Mouse (Mus musculus) small intestine, adult 2 months (tissue): ENCODE measurements around the gene Cbarp. TPM values are rescaled to one million over a fixed set of nuclear protein-coding genes. Genes with fewer than 3 reads are reported as not detected.

ENCODE experiments used
- H3K27ac ChIP-seq: fragments of 200-500 bp; 2 replicates; pipeline ENCODE4 v1.5.1; 2012; ENCODE audit warnings: low read depth, low read length, control low read depth, inconsistent platforms; ENCODE audit not compliant: insufficient read depth
- H3K27me3 ChIP-seq: fragments of 200-500 bp; 2 replicates; pipeline ENCODE4 v1.6.1; 2012; ENCODE audit warnings: mild to moderate bottlenecking, moderate library complexity, low read length, inconsistent platforms; ENCODE audit not compliant: control insufficient read depth, insufficient read depth
- H3K36me3 ChIP-seq: fragments of 200-500 bp; 2 replicates; pipeline ENCODE4 v1.6.1; 2012; ENCODE audit warnings: mild to moderate bottlenecking, low read length, control low read depth, inconsistent platforms; ENCODE audit not compliant: control insufficient read depth, insufficient read depth
- H3K4me1 ChIP-seq: fragments of 200-500 bp; 2 replicates; pipeline ENCODE4 v1.6.1; 2012; ENCODE audit warnings: low read length, inconsistent platforms, mixed read lengths; ENCODE audit not compliant: control insufficient read depth, insufficient read depth, insufficient read length
- H3K4me3 ChIP-seq: fragments of 200-500 bp; 2 replicates; pipeline ENCODE4 v1.5.1; 2012; ENCODE audit warnings: low read depth, mild to moderate bottlenecking, control low read depth, inconsistent platforms, low read length, moderate library complexity
- CTCF ChIP-seq: fragments of 200-500 bp; IDR thresholded peaks from 2 replicates; pipeline ENCODE4 v1.5.1; 2012; ENCODE audit warnings: low read depth, mild to moderate bottlenecking, control low read depth, inconsistent platforms, low read length, moderate library complexity, mixed read lengths; ENCODE audit not compliant: insufficient replicate concordance, insufficient read length; ENCODE audit errors: extremely low read depth
- POLR2A ChIP-seq: fragments of 200-500 bp; IDR thresholded peaks from 2 replicates; pipeline ENCODE4 v1.6.1; 2012; ENCODE audit warnings: low read depth, mild to moderate bottlenecking, control low read depth, inconsistent platforms, low read length, moderate library complexity
- WGBS: fragments of 180-500 bp; shearing (Covaris S2); methylation state at CpG from one replicate; pipeline ENCODE4 v1.1.7; 2018; 5-methylcytosine and 5-hydroxymethylcytosine counted together
- polyA plus RNA-seq: library from polyadenylated mRNA; depleted of rRNA; stranded (reverse); fragments of >200 nt; gene quantifications from 2 replicates; pipeline ENCODE4 v1.2.3, GENCODE M21; 2012

Gene Cbarp
- polyA plus RNA-seq, 1 experiment: 6.6 TPM

DNA sequence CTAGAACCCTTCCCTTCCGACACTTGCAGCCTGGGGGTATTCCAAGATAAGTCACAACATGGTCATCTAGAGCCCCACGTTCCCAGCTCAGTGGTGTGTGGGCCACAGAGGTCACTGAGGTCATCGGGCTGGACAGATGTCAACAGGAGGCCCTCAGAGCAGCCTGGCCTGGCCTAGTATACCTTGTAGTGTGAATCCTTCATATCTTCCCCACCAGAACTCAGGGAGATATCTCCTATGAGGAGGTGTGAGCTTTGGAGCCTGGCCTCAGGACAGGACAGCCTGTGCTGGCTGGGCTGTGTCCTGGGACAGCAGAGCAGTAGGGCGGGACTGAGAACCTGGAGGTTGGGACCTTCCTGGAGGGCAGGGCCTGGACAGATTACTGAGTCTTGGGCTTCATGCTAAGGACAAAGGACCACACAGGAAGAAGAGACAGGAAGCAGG, 6.0 kb upstream of the Cbarp start:
- TF ChIP-seq CTCF: no peak
- no peak for TF ChIP-seq POLR2A
- H3K4me3 ChIP-seq: peak overlapping the region; percentile 25
- H3K36me3 ChIP-seq: peaks cover 46% of the 10 kb centered on the region
- H3K27me3 ChIP-seq: no peaks in the 10 kb centered on the region
- peak overlapping the region; percentile 99 for H3K27ac ChIP-seq
- WGBS: 32% methylated on average over 4 of the region's 4 CpGs
- peaks cover 32% of the 10 kb centered on the region for H3K4me1 ChIP-seq

DNA sequence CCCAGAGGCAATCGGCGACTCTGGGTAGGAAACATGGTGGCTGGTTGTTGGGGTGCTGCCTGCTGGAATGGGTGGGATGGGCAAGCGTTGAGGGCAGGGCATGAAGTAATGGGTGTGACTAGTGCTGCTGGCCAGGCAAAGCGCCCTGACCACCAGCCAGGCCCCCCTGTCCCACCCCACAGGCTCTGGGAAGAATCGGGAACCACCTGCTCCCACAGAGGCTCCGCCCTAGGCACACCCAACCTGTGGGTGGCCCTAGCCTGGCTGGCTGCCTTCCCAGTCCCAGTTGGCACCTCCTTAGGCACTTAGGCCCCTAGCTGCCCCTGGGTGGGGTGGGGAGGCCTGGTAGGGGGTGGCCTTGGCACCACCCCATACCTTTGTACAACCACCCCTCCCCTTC, 5.3 kb upstream of the Cbarp start:
- peaks cover 33% of the 10 kb centered on the region for H3K4me1 ChIP-seq
- H3K27ac ChIP-seq: peak overlapping the region; percentile 80
- peaks cover 39% of the 10 kb centered on the region for H3K36me3 ChIP-seq

DNA sequence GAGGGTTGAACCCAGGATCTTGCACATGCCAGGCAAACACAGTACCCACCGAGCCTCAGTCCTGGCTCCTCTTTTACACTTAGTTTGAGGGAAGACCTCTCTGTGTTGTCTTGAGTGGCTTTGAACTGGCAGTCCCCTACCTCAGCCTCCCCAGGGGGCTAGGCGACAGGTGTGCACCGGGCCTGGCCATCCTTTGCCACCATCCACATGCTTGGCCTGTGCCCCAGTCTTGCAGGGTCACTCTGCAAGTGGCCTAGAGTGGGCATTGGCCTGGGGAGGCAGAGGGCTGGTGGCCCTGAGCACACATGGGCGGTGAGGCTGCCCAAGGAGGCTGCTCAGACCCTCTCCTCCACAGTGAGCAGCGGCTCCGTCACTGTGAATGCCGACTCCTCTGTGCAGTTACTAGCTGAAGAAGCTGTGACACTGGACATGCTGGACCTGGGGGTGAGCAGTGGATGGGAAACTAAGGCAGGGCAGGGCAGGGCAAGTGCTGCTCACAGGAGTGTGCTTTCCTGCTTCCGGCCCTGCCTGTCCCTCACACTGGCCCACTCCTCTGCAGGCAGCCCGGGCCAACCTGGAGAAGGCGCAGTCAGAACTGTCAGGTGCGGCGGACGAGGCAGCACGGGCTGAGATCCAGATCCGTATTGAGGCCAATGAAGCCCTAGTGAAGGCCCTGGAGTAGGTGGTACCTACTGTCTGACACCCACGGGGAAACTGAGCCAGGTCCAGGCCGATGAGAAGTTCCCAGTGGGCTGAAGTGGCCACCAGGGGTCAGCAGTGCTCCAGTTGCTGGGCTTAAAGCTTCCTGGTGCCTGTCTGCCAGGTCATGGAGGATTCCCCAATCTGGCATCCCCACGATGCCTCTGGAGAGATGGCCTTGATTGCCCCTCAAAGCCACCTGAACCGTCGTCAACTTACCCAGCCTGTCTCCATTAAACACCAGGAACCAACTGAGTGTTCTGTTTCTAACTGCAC, 4.5 kb upstream of the Cbarp start:
- H3K4me3 ChIP-seq: peak overlapping the region; percentile 27
- TF ChIP-seq CTCF (peak; percentile 90), POLR2A (peak; percentile 7; the same call in 1 of the 2 replicates)
- peak overlapping the region; percentile 80 for H3K27ac ChIP-seq
- H3K4me1 ChIP-seq: peaks cover 33% of the 10 kb centered on the region
- peaks cover 32% of the 10 kb centered on the region for H3K36me3 ChIP-seq
- H3K27me3 ChIP-seq: no peaks in the 10 kb centered on the region
- WGBS: 61% methylated on average over 20 of the region's 20 CpGs

More for the DNA sequence above, 5.3 kb upstream of the Cbarp start:
- WGBS: 41% methylated on average over 6 of the region's 6 CpGs
- no peaks in the 10 kb centered on the region for H3K27me3 ChIP-seq
- H3K4me3 ChIP-seq: peak overlapping the region; percentile 27
- TF ChIP-seq POLR2A (no peak), CTCF (no peak)

DNA sequence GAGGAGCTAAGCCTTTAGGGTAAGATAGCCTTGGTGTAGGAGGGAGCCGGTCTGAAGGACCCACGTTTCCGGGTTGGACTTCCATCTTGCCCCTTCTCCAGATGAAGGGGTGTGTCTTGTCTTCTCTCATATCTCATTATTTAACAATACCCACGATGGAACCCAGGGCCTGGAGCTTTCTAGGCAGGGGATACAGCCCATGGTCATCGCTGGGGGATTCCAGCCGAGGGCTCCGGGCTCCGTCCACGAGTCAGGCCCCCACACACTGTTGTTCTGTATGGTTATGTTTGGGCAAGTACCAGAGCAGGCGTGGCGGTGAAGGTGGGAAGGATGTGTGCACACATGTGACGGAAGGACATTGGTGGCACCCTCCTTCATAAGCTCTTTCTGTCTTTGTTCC, 3.5 kb upstream of the Cbarp start:
- Histone ChIP-seq H3K4me3 (no peak overlapping the region), H3K27me3 (no peaks in the 10 kb centered on the region; the same call in 1 of the 2 replicates), H3K36me3 (peaks cover 25% of the 10 kb centered on the region), H3K27ac (no peak overlapping the region), H3K4me1 (peaks cover 37% of the 10 kb centered on the region)
- TF ChIP-seq POLR2A (no peak), CTCF (no peak)
- 85% methylated on average over 12 of the region's 12 CpGs for WGBS

DNA sequence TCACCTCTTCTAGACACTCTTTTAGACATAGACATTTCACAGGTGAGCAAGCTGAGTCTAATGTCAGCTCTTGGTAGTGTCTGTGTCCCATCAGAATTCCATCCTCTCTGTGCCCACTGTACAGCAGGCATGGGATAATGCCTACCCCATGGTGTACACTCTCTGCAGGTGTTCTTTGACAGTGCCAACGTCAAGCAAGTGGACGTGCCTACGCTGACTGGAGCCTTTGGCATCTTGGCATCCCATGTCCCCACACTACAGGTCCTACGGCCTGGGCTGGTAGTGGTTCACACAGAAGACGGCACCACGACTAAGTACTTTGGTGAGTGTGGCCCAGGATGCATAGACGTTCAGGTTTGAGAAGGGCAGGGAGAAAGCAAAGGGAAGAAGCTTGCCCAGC, 3.0 kb upstream of the Cbarp start:
- WGBS: 87% methylated on average over 7 of the region's 7 CpGs
- H3K27ac ChIP-seq: no peak overlapping the region
- H3K4me3 ChIP-seq: no peak overlapping the region
- H3K36me3 ChIP-seq: peaks cover 25% of the 10 kb centered on the region
- peaks cover 42% of the 10 kb centered on the region for H3K4me1 ChIP-seq
- peaks cover 2% of the 10 kb centered on the region for H3K27me3 ChIP-seq
- no peak for TF ChIP-seq CTCF
- TF ChIP-seq POLR2A: no peak

DNA sequence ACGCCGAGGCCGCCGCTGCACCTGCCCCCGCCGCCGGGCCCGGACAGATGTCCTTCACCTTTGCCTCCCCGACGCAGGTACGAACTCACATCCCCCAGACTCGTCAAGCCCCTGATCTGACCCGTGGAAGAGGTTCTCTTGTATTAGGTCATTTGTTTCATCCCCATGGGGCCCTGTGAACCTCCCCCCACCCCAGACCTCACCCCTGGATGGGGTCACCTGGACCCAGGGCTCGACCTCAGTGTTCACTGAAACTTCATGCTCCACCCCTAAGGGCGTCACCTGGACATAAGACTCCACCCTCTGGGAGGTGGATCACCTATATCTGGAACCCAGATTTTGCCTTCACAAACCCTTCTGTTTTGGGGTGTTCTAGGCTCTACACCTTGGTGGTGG, 1.9 kb upstream of the Cbarp start:
- peaks cover 10% of the 10 kb centered on the region for H3K27me3 ChIP-seq
- peak; percentile 32; the same call in 1 of the 2 replicates for TF ChIP-seq POLR2A
- TF ChIP-seq CTCF: peak; percentile 4; the same call in 1 of the 2 replicates
- H3K36me3 ChIP-seq: peaks cover 25% of the 10 kb centered on the region
- 1% methylated on average over 15 of the region's 15 CpGs for WGBS
- peak overlapping the region; percentile 96 for H3K27ac ChIP-seq
- peaks cover 42% of the 10 kb centered on the region for H3K4me1 ChIP-seq
- H3K4me3 ChIP-seq: peak overlapping the region; percentile 86

DNA sequence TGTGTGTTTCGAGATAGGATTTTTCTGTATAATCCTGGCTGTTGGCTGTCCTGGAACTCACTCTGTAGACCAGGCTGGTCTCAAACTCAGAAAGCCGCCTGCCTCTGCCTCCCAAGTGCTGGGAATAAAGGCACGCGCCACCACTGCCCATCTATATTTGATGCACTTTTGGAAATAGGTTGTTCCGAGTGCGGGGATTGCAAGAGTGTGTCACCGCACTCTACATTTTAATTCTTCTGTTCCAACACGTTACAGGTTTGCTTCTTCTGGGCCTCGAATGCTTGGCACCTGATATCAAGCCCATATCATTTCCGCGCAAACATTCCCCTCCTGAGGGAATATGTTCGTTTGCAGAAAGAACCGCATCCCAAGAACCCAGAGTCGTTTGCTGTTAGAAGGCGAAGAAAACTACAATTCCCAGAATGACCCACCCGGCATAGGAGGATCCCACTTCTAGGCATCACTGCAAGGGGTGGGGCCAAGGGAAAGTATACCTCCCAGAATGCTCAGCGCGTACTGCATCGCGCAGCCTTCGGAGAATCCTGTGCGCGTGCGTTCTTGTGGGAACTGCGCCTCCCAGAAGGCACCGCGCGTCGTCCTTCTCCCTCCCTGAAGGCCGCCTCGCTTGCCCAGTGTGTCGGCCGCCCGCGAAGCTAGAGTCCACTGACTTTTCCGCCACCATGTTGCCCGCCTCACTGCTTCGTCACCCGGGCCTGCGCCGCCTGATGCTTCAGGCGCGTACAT, 1.3 kb upstream of the Cbarp start:
- Histone ChIP-seq H3K27ac (peak overlapping the region; percentile 96), H3K36me3 (peaks cover 25% of the 10 kb centered on the region), H3K4me1 (peaks cover 41% of the 10 kb centered on the region), H3K27me3 (peaks cover 15% of the 10 kb centered on the region), H3K4me3 (peak overlapping the region; percentile 86)
- TF ChIP-seq POLR2A: peak; percentile 67
- TF ChIP-seq CTCF: no peak
- WGBS: under 1% methylated on average over 43 of the region's 43 CpGs
